Mouse (Mus musculus) monocyte, adult 5-6 weeks (primary cell): ENCODE results near the gene Klhl26. TPM values are rescaled to one million over a fixed set of nuclear protein-coding genes. Genes with fewer than 3 reads are reported as not detected.

Source experiments
- ATAC-seq: fragments of 153-309, 156-312 bp; replicated peaks from 2 replicates; pipeline ENCODE4 v1.8.0; 2017; ENCODE audit warnings: mild to moderate bottlenecking; ENCODE audit not compliant: low TSS enrichment, insufficient number of reproducible peaks, severe bottlenecking, poor library complexity, low FRiP score
- total RNA-seq: library from RNA; stranded (forward); fragments of 200-1000, 200-491, 200-594 nt; gene quantifications from 3 replicates; pipeline ENCODE4 v1.2.3, GENCODE M21; 2017

The Klhl26 gene
- total RNA-seq, 1 experiment from 2014 or later: 3.3 TPM

DNA sequence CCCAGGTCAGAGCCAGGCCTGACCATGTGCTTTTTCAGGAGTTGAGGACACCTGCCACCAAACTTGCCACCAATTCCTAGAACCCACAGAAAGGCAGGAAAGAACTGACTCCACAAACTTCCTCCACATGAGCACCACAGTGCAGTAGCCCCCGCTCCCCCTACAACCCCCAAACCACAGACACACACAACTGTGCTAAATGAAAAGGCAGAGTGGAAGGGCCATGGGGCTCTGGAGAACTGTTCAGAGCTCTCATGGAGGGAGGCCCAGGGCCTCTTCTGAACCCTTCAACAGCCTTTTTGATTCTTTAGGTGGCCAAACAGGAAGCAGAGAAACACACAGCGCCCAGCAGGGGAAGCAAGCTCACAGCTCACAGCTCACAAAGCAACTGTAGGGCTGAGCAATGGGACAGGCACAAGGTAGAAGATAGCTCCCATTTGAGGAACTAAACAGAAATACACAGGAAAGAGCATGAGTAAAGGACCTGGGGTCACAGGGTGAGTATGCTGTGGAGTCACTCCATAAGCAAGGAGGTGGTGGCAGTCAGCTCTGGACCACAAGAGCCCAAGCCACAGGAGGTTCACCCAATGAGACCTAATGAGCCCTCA lies 50.4 kb downstream of the Klhl26 start:
- ATAC-seq: no peak

DNA sequence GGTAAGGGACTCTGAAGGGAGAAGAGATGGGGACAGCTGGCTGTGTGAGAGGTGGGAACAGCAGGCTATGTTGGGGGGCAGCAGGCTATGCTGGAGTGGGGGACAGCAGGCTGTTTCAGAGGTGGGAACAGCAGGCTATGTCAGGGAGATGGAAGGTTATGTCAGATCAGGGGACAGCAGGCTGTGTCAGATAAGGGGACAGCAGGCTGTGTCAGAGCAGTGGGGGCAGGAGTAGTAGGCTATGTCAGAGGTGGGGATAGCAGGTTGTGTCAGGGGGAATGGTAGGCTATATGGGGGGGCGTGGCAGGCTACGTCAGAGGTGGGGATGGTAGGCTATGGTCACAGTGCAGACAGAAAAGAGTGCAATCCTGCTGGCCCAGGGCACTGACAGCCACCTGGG lies 54.0 kb downstream of the Klhl26 start:
- ATAC-seq: no peak

GRCm38 (mm10) chr8:70421349-70422104 lies 55.2 kb downstream of the Klhl26 start:
- no peak; the same call in 1 of the 2 replicates for ATAC-seq

GRCm38 (mm10) chr8:70419879-70420643 lies 56.7 kb downstream of the Klhl26 start:
- ATAC-seq: no peak

DNA sequence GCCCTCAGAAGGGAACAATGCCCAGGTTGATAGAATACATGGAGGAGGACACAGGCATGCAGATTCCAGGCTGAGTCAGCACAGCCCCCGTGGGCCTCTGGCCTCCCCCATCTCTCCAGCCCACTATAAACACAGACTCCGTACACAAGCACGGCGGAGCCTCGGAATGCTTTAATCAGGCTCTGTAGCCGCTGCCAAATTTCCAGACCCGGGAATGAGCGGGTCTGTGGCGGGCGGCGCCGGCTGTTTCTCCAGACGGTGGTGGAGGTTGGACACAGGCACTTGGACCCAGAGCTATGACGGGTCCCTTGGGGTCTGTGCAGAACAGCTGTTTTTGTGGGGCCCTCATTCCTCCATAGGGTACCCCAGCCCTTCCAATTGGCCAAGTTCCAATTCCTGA lies 57.8 kb downstream of the Klhl26 start:
- no peak for ATAC-seq

- no peak for ATAC-seq
These were observed 58.9 kb downstream of the Klhl26 start for GRCm38 (mm10) chr8:70417914-70418313.

GRCm38 (mm10) chr8:70416941-70417340 lies 59.8 kb downstream of the Klhl26 start:
- ATAC-seq: no peak

GRCm38 (mm10) chr8:70415540-70416451 lies 61.0 kb downstream of the Klhl26 start:
- no peak for ATAC-seq

GRCm38 (mm10) chr8:70414310-70414946 lies 62.3 kb downstream of the Klhl26 start:
- no peak for ATAC-seq

- no peak for ATAC-seq
These were observed 66.5 kb downstream of the Klhl26 start for GRCm38 (mm10) chr8:70410281-70410680.

GRCm38 (mm10) chr8:70409455-70409871 lies 67.3 kb downstream of the Klhl26 start:
- ATAC-seq: no peak

DNA sequence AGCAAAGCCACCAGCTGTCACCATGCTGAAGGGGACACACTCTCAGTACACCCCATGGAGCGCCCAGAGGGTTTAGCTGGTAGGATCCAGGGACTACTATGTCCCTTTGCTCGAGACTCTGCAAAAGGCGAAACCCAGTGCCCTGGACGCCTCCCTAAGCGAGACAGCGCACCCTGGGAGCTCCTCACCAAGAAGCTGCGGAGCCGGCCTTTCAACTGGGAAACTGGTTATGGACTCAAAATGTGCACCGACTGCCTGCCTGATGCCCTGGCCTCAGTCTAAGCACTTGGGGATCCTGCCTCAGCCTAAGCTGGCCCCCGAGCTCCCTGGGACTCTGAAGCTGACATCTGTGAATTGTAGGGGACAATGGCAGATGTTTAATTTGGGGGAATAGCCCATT lies 67.7 kb downstream of the Klhl26 start:
- ATAC-seq: no peak

GRCm38 (mm10) chr8:70408301-70408700 lies 68.5 kb downstream of the Klhl26 start:
- ATAC-seq: no peak

GRCm38 (mm10) chr8:70406427-70407069 lies 70.2 kb downstream of the Klhl26 start:
- ATAC-seq: no peak

DNA sequence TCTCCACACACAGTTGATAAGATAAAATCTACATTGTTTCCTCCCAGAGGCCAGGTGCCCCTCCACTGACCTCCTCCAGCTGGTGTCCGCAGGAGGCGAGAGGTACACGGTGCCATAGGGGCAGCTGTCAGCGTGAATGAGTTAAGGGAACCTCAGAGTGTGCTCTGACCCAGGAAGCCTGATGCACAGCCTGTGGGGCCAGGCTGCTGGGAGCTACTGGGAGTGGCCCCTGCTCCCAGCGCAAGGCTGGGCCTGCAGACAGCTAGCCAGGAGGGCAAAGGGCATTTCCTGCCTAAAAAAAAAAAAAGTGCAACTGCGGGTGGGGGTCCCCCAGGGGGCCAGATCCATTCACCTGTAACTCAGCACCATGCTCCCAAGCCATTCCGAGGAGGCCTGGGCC lies 71.6 kb downstream of the Klhl26 start:
- no peak for ATAC-seq

DNA sequence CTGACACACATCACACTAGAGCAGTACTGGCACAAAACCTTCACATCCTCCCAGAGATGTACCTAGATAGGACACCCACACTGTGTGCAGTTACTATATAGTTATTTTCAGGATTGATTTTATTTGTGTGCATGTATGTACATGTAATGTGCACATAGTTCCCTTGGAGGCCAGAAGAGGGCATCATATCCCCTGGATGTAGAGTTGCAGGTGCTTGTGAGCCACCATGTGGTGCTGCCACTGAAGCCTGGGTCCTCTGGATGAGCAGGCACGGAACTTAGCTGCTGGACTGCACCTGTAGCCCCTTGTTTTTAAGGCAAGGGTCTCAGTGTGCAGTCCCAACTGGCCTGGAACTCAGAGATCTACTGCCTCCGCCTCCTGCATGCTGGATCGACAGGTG lies 72.6 kb downstream of the Klhl26 start:
- ATAC-seq: no peak
